Mouse (Mus musculus) liver, postnatal 0 days (tissue): Measurements from ENCODE around the gene Mgat5.

Experiments
- CTCF ChIP-seq: sonication (generic); IDR thresholded peaks from 2 replicates; pipeline ENCODE4 v1.5.1; 2016; ENCODE audit warnings: antibody characterized with exemption, low read depth
- EP300 ChIP-seq: IDR thresholded peaks from 2 replicates; pipeline ENCODE4 v1.6.1; 2016; ENCODE audit warnings: antibody characterized with exemption, low read depth, mild to moderate bottlenecking

- no peak for TF ChIP-seq EP300
- no peak for TF ChIP-seq CTCF
These were observed 310.1 kb downstream of the Mgat5 start for GRCm38 (mm10) chr1:127514888-127515287.
